In genomic region chr19:44683191-44683590, GRCm38 (mm10) we compare ENCODE assay signal across 19 mouse cellular contexts.
"Had no signal": no experiment of that assay in that cellular context is flagged by ENCODE, and none has a peak within 500 bp of the region (broad histone marks: within the 10 kb centered on the region; RNA-seq: fewer than 3 reads in every experiment).

No protein-coding gene starts in this region.

- H3K4me1 ChIP-seq: liver, embryonic 15.5 days had no signal

- H3K9ac ChIP-seq: liver, embryonic 13.5 days; liver, embryonic 15.5 days; liver, postnatal 0 days; lung, embryonic 15.5 days; midbrain, embryonic 13.5 days; midbrain, embryonic 15.5 days had no signal

- H3K4me3 ChIP-seq: myocyte had no signal

- ATAC-seq: liver, postnatal 0 days; lung, postnatal 0 days; midbrain, embryonic 15.5 days had no signal

- DNase-seq: liver, embryonic 13.5 days; liver, postnatal 0 days; lung, adult 2 months; lung, postnatal 14 days; lung, postnatal 4 days; right cerebral cortex, adult 18-20 months; right cerebral cortex, postnatal 25 days; right cerebral cortex, postnatal 4 days; spleen, adult 18-20 months; thymus, adult 18-20 months; thymus, postnatal 14 days; thymus, postnatal 36 days had no signal

- H3K36me3 ChIP-seq: liver, embryonic 13.5 days; liver, embryonic 15.5 days; lung, embryonic 15.5 days; midbrain, embryonic 10.5 days; midbrain, embryonic 13.5 days; midbrain, embryonic 15.5 days had no signal

- H3K9me3 ChIP-seq: liver, embryonic 13.5 days; liver, embryonic 15.5 days; lung, embryonic 15.5 days; midbrain, embryonic 10.5 days; midbrain, embryonic 13.5 days; midbrain, embryonic 15.5 days had no signal

- H3K27ac ChIP-seq: liver, embryonic 13.5 days; liver, embryonic 15.5 days; lung, embryonic 15.5 days; midbrain, embryonic 10.5 days; midbrain, embryonic 13.5 days; midbrain, embryonic 15.5 days had no signal
